Mouse (Mus musculus) heart, embryonic 14.5 days (tissue): Measurements from ENCODE around the gene Kcnk16. TPM values are rescaled to one million over a fixed set of nuclear protein-coding genes. Genes with fewer than 3 reads are reported as not detected.

Experiments
- ATAC-seq: fragments of 200-750 bp; cut with Nextera tagmentation; 2 replicates; pipeline ENCODE4 v1.8.0; 2017; ENCODE audit warnings: low read depth, moderate TSS enrichment; ENCODE audit not compliant: insufficient number of reproducible peaks, insufficient read depth, low FRiP score
- H3K27ac ChIP-seq, 2 experiments: fragments of 200-500 bp in 1 of 2; fragments of 300-500 bp in 1 of 2; sonication (generic) in 1 of 2; replicated peaks in 1 of 2; 2 replicates each; pipeline ENCODE4 v1.5.1; 2012 to 2014; ENCODE audit warnings: low read depth in 2 of 2, low read length in 2 of 2, control low read depth in 1 of 2, mild to moderate bottlenecking in 1 of 2, mixed read lengths in 1 of 2; ENCODE audit not compliant: control insufficient read depth in 1 of 2, insufficient read depth in 1 of 2
- H3K27me3 ChIP-seq: fragments of 300-500 bp; sonication (generic); 2 replicates; pipeline ENCODE4 v1.6.1; 2014; ENCODE audit warnings: mild to moderate bottlenecking, low read length, control low read depth; ENCODE audit not compliant: control insufficient read depth, insufficient read depth
- H3K36me3 ChIP-seq: fragments of 300-500 bp; sonication (generic); 2 replicates; pipeline ENCODE4 v1.6.1; 2014; ENCODE audit warnings: mild to moderate bottlenecking, control low read depth, low read length, mixed read lengths; ENCODE audit not compliant: control insufficient read depth, insufficient read depth
- H3K4me1 ChIP-seq, 2 experiments: fragments of 200-500 bp in 1 of 2; fragments of 300-500 bp in 1 of 2; sonication (generic) in 1 of 2; 2 replicates each; pipeline ENCODE4 v1.6.1; 2012 to 2014; ENCODE audit warnings: low read length in 2 of 2, control low read depth in 1 of 2, mixed read lengths in 1 of 2; ENCODE audit not compliant: control insufficient read depth in 2 of 2, insufficient read depth in 2 of 2
- H3K4me2 ChIP-seq: fragments of 300-500 bp; sonication (generic); 2 replicates; pipeline ENCODE4 v1.6.1; 2014; ENCODE audit warnings: mild to moderate bottlenecking, low read length
- H3K4me3 ChIP-seq, 2 experiments: fragments of 200-500 bp in 1 of 2; fragments of 300-500 bp in 1 of 2; sonication (generic) in 1 of 2; 2 replicates each; pipeline ENCODE4 v1.5.1; 2012 to 2014; ENCODE audit warnings: low read length in 2 of 2, mild to moderate bottlenecking in 2 of 2, control low read depth in 1 of 2, low read depth in 1 of 2, moderate library complexity in 1 of 2; ENCODE audit not compliant: control insufficient read depth in 1 of 2, insufficient read depth in 1 of 2
- H3K9ac ChIP-seq: fragments of 300-500 bp; sonication (generic); 2 replicates; pipeline ENCODE4 v1.6.1; 2014; ENCODE audit warnings: mild to moderate bottlenecking, low read length
- H3K9me3 ChIP-seq: fragments of 300-500 bp; sonication (generic); 2 replicates; pipeline ENCODE4 v1.6.1; 2016; ENCODE audit warnings: low read length, control low read depth; ENCODE audit not compliant: control insufficient read depth
- WGBS: fragments of 180-500 bp; shearing (Covaris S2); extraction: QIAGEN DNeasy Blood & Tissue Kit; methylation state at CpG from one replicate; pipeline ENCODE4 v1.1.7; 2014; 5-methylcytosine and 5-hydroxymethylcytosine counted together
- polyA plus RNA-seq: library from polyadenylated mRNA; unstranded; fragments of >200 nt; fragmentation: Nextera tagmentation; extraction: Ambion mirVana; gene quantifications from 2 replicates; pipeline ENCODE4 v1.2.1, GENCODE M21; 2014

The Kcnk16 gene
- polyA plus RNA-seq, 1 experiment from 2014 or later = not detected

- Histone ChIP-seq H3K4me3 (no peak overlapping the region), H3K9me3 (no peaks in the 10 kb centered on the region), H3K4me2 (no peak overlapping the region), H3K27ac (no peak overlapping the region), H3K4me1 (peaks cover 6 to 9% of the 10 kb centered on the region in 2 experiments), H3K36me3 (no peaks in the 10 kb centered on the region), H3K9ac (no peak overlapping the region), H3K27me3 (no peaks in the 10 kb centered on the region)
- no peak for ATAC-seq
- 65% methylated on average over 7 of the region's 7 CpGs for whole genome bisulfite sequencing
These were observed 47.9 kb downstream of the Kcnk16 start for GRCm38 (mm10) chr14:20221083-20221482.

- H3K4me3 ChIP-seq = no peak overlapping the region
- H3K4me2 ChIP-seq = no peak overlapping the region
- H3K27me3 ChIP-seq = no peaks in the 10 kb centered on the region
- H3K27ac ChIP-seq = no peak overlapping the region
- ATAC-seq = no peak
- no peaks in the 10 kb centered on the region for H3K9me3 ChIP-seq
- no peaks in the 10 kb centered on the region for H3K36me3 ChIP-seq
- H3K4me1 ChIP-seq = peaks cover 6% of the 10 kb centered on the region in 2 experiments
- H3K9ac ChIP-seq = no peak overlapping the region
- WGBS = 73% methylated on average over 1 of the region's 1 CpGs
These were observed 49.1 kb downstream of the Kcnk16 start for GRCm38 (mm10) chr14:20219849-20220248.

GRCm38 (mm10) chr14:20217299-20217864 is 51.6 kb downstream of the Kcnk16 start:
- Histone ChIP-seq H3K4me3 (no peak overlapping the region), H3K9me3 (no peaks in the 10 kb centered on the region), H3K4me1 (no peaks in the 10 kb centered on the region), H3K9ac (no peak overlapping the region), H3K36me3 (no peaks in the 10 kb centered on the region), H3K4me2 (no peak overlapping the region), H3K27me3 (no peaks in the 10 kb centered on the region), H3K27ac (no peak overlapping the region)
- ATAC-seq = no peak
- WGBS = 45% methylated on average over 3 of the region's 3 CpGs

GRCm38 (mm10) chr14:20216561-20217298 is 52.3 kb downstream of the Kcnk16 start:
- Histone ChIP-seq H3K27me3 (no peaks in the 10 kb centered on the region), H3K9me3 (no peaks in the 10 kb centered on the region), H3K27ac (no peak overlapping the region), H3K4me1 (no peaks in the 10 kb centered on the region), H3K9ac (no peak overlapping the region), H3K36me3 (no peaks in the 10 kb centered on the region), H3K4me2 (no peak overlapping the region), H3K4me3 (no peak overlapping the region)
- WGBS = 82% methylated on average over 7 of the region's 7 CpGs
- no peak for ATAC-seq

GRCm38 (mm10) chr14:20215826-20216225 is 53.2 kb downstream of the Kcnk16 start:
- no peaks in the 10 kb centered on the region for H3K36me3 ChIP-seq
- no peak overlapping the region for H3K4me2 ChIP-seq
- H3K4me1 ChIP-seq = no peaks in the 10 kb centered on the region
- 27% methylated on average over 5 of the region's 5 CpGs for WGBS
- no peak overlapping the region for H3K27ac ChIP-seq
- H3K4me3 ChIP-seq = no peak overlapping the region
- ATAC-seq = no peak
- H3K9me3 ChIP-seq = no peaks in the 10 kb centered on the region
- no peak overlapping the region for H3K9ac ChIP-seq
- no peaks in the 10 kb centered on the region for H3K27me3 ChIP-seq

- Histone ChIP-seq H3K4me3 (no peak overlapping the region), H3K9me3 (no peaks in the 10 kb centered on the region), H3K27ac (no peak overlapping the region), H3K4me2 (no peak overlapping the region), H3K36me3 (no peaks in the 10 kb centered on the region), H3K4me1 (no peaks in the 10 kb centered on the region), H3K27me3 (no peaks in the 10 kb centered on the region), H3K9ac (no peak overlapping the region)
- WGBS = 69% methylated on average over 7 of the region's 7 CpGs
- no peak for ATAC-seq
These were observed 54.9 kb downstream of the Kcnk16 start for GRCm38 (mm10) chr14:20214125-20214524.

- Histone ChIP-seq H3K4me1 (peaks cover 0 to 6% of the 10 kb centered on the region in 2 experiments; a peak in 2 of 4 replicates), H3K27ac (no peak overlapping the region), H3K9ac (no peak overlapping the region), H3K4me2 (no peak overlapping the region), H3K27me3 (no peaks in the 10 kb centered on the region), H3K4me3 (no peak overlapping the region), H3K9me3 (no peaks in the 10 kb centered on the region), H3K36me3 (no peaks in the 10 kb centered on the region)
- no peak for ATAC-seq
- WGBS = 50% methylated on average over 9 of the region's 9 CpGs
These were observed 57.0 kb downstream of the Kcnk16 start for GRCm38 (mm10) chr14:20211754-20212601.
